Mouse (Mus musculus) CH12.LX (cell line): ENCODE results near the gene Tmem259.

ENCODE experiments used
- CTCF ChIP-seq, 2 experiments: IDR thresholded peaks in 1 of 2; conservative IDR thresholded peaks in 1 of 2; 2 replicates each; pipeline ENCODE4 v1.5.1; 2011 to 2012; ENCODE audit warnings: low read depth in 2 of 2, low read length in 2 of 2, improper control_type of control experiment in 1 of 2, inconsistent platforms in 1 of 2, mild to moderate bottlenecking in 1 of 2, moderate library complexity in 1 of 2
- E2F4 ChIP-seq: IDR thresholded peaks from 2 replicates; pipeline ENCODE4 v1.6.1; 2011; ENCODE audit warnings: low read depth, low read length, improper control_type of control experiment; ENCODE audit not compliant: insufficient replicate concordance
- EP300 ChIP-seq: IDR thresholded peaks from 2 replicates; pipeline ENCODE4 v1.6.1; 2011; ENCODE audit warnings: low read length, improper control_type of control experiment
- GABPA ChIP-seq: IDR thresholded peaks from 2 replicates; pipeline ENCODE4 v1.6.1; 2012; ENCODE audit warnings: low read depth, low read length, improper control_type of control experiment, inconsistent platforms; ENCODE audit not compliant: insufficient replicate concordance
- IRF4 ChIP-seq: IDR thresholded peaks from 2 replicates; pipeline ENCODE4 v1.6.1; 2014; ENCODE audit warnings: low read depth, mild to moderate bottlenecking, inconsistent platforms, low read length, improper control_type of control experiment
- MXI1 ChIP-seq: IDR thresholded peaks from 2 replicates; pipeline ENCODE4 v1.6.1; 2011; ENCODE audit warnings: mild to moderate bottlenecking, low read depth, low read length, improper control_type of control experiment
- POLR2A ChIP-seq: IDR thresholded peaks from 2 replicates; pipeline ENCODE4 v1.6.1; 2011; ENCODE audit warnings: low read depth, mild to moderate bottlenecking, improper control_type of control experiment, low read length
- RCOR1 ChIP-seq: conservative IDR thresholded peaks from 2 replicates; pipeline ENCODE4 v1.6.1; 2012; ENCODE audit warnings: low read depth, mild to moderate bottlenecking, inconsistent platforms, low read length, improper control_type of control experiment
- SIN3A ChIP-seq: IDR thresholded peaks from 2 replicates; pipeline ENCODE4 v1.6.1; 2012; ENCODE audit warnings: low read length, improper control_type of control experiment, inconsistent platforms
- TBP ChIP-seq: conservative IDR thresholded peaks from 2 replicates; pipeline ENCODE4 v1.6.1; 2011; ENCODE audit warnings: low read depth, low read length, improper control_type of control experiment
- UBTF ChIP-seq: IDR thresholded peaks from 2 replicates; pipeline ENCODE4 v1.6.1; 2012; ENCODE audit warnings: low read depth, mild to moderate bottlenecking, inconsistent platforms, low read length, improper control_type of control experiment, moderate library complexity

- TF ChIP-seq CTCF (conservative IDR thresholded peaks at IDR 0.05 in 1 of 2, IDR thresholded peaks at IDR 0.05 in 1 of 2; ENCODE audit: low read depth in 2 of 2, low read length in 2 of 2) (no peak), UBTF (no peak), POLR2A (no peak), RCOR1 (no peak), E2F4 (no peak), IRF4 (no peak), EP300 (no peak), TBP (no peak), MXI1 (no peak), SIN3A (no peak), GABPA (no peak)
Measured at GRCm38 (mm10) chr10:79974668-79975067, 9.5 kb downstream of the Tmem259 start.
